ENCODE assay signal across 8 mouse cellular contexts in genomic region chr12:105025271-105025946, GRCm38 (mm10). TPM values are rescaled to one million over a fixed set of nuclear protein-coding genes. Genes with fewer than 3 reads are reported as not detected.
A peak's percentile ranks its signal among the peaks of the same experiment; 100 is the strongest.
DNase-seq lines count a peak whose midpoint lies in the region; ATAC-seq and TF ChIP-seq lines count a peak whose summit lies in the region.

No protein-coding gene starts in this region.

- no peak overlapping the region for H3K4me2 ChIP-seq in intestine, embryonic 16.5 days (ENCODE audit: low read depth, low read length)
- peak overlapping the region; percentile 44 for H3K4me2 ChIP-seq in liver, embryonic 11.5 days
- H3K4me2 ChIP-seq in myocyte (ENCODE audit: low read depth) = peak overlapping the region; percentile 49
- no peak overlapping the region for H3K4me2 ChIP-seq in stomach, postnatal 0 days (replicated peaks; ENCODE audit: low read depth)

- H3K79me2 ChIP-seq in myocyte (ENCODE audit: control insufficient read depth, insufficient read depth) = peaks cover 6% of the 10 kb centered on the region

- WGBS in intestine, embryonic 16.5 days = 44% methylated on average over 8 of the region's 8 CpGs
- WGBS in liver, embryonic 11.5 days = 26% methylated on average over 8 of the region's 8 CpGs
- WGBS in stomach, postnatal 0 days = 42% methylated on average over 8 of the region's 8 CpGs

- H3K27me3 ChIP-seq in G1E (ENCODE audit: insufficient read depth, low read length) = no peaks in the 10 kb centered on the region
- H3K27me3 ChIP-seq in intestine, embryonic 16.5 days (replicated peaks; ENCODE audit: control insufficient read depth, insufficient read depth, low read length) = no peaks in the 10 kb centered on the region
- H3K27me3 ChIP-seq in liver, embryonic 11.5 days (replicated peaks; ENCODE audit: control insufficient read depth, insufficient read depth, low read length) = no peaks in the 10 kb centered on the region
- H3K27me3 ChIP-seq in myocyte (ENCODE audit: control insufficient read depth, insufficient read depth, insufficient read length) = no peaks in the 10 kb centered on the region
- no peaks in the 10 kb centered on the region for H3K27me3 ChIP-seq in stomach, postnatal 0 days (ENCODE audit: control insufficient read depth, insufficient read depth, low read length)

- TF ChIP-seq EP300 in stomach, postnatal 0 days (optimal IDR thresholded peaks at IDR 0.05) = no peak

- DNase-seq in 416B (ENCODE audit: low read depth) (peak; percentile 92), G1E (ENCODE audit: low spot score) (peak; percentile 69)
- DNase-seq in cerebellum, adult 8-10 months = peak; percentile 60
- peak; percentile 58 to 59 for DNase-seq in frontal cortex, postnatal 25 days (ENCODE audit: low spot score in 2 of 2)
- DNase-seq in liver, embryonic 11.5 days (ENCODE audit: low spot score) = no peak
- peak; percentile 68 for DNase-seq in stomach, postnatal 0 days (ENCODE audit: low spot score)

- ATAC-seq in G1E (ENCODE audit: extremely low read depth, insufficient number of reproducible peaks, low FRiP score, poor library complexity, severe bottlenecking) = peak; percentile 64
- ATAC-seq in intestine, embryonic 16.5 days = peak; percentile 52
- ATAC-seq in liver, embryonic 11.5 days (replicated peaks; ENCODE audit: low FRiP score) = peak; percentile 83
- ATAC-seq in stomach, postnatal 0 days (ENCODE audit: low FRiP score, low TSS enrichment) = 0 out of 2 replicates have a peak, but pooled peaks have one; percentile 22

- peaks cover 15% of the 10 kb centered on the region for H3K9me3 ChIP-seq in G1E (replicated peaks)
- H3K9me3 ChIP-seq in intestine, embryonic 16.5 days (ENCODE audit: control insufficient read depth, low read length) = 0 out of 2 replicates have a peak, but pooled peaks cover 3% of the 10 kb centered on the region
- peaks cover 11% of the 10 kb centered on the region for H3K9me3 ChIP-seq in liver, embryonic 11.5 days (ENCODE audit: control insufficient read depth, low read length)
- H3K9me3 ChIP-seq in stomach, postnatal 0 days (ENCODE audit: control insufficient read depth, low read length) = no peaks in the 10 kb centered on the region

- H3K36me3 ChIP-seq in G1E (replicated peaks) (peaks cover 42% of the 10 kb centered on the region), myocyte (ENCODE audit: control insufficient read depth, insufficient read depth) (no peaks in the 10 kb centered on the region)
- peaks cover 5% of the 10 kb centered on the region for H3K36me3 ChIP-seq in intestine, embryonic 16.5 days (ENCODE audit: control insufficient read depth, insufficient read depth, low read length)
- H3K36me3 ChIP-seq in liver, embryonic 11.5 days (ENCODE audit: control insufficient read depth, insufficient read depth, low read length) = peaks cover 20% of the 10 kb centered on the region
- no peaks in the 10 kb centered on the region for H3K36me3 ChIP-seq in stomach, postnatal 0 days (ENCODE audit: control insufficient read depth, insufficient read depth, low read length)

- H3K9ac ChIP-seq in intestine, embryonic 16.5 days (ENCODE audit: low read depth, low read length) = no peak overlapping the region
- H3K9ac ChIP-seq in liver, embryonic 11.5 days (ENCODE audit: low read depth, low read length) = no peak overlapping the region
- no peak overlapping the region for H3K9ac ChIP-seq in stomach, postnatal 0 days (ENCODE audit: low read length)

- H3K4me3 ChIP-seq in G1E (ENCODE audit: low read depth, low read length) (peak overlapping the region; percentile 33; the same call in 1 of the 2 replicates), myocyte (no peak overlapping the region)
- H3K4me3 ChIP-seq in intestine, embryonic 16.5 days (ENCODE audit: low read length) = no peak overlapping the region
- H3K4me3 ChIP-seq in liver, embryonic 11.5 days (ENCODE audit: low read depth, low read length) = no peak overlapping the region
- H3K4me3 ChIP-seq in stomach, postnatal 0 days (ENCODE audit: low read depth, low read length) = no peak overlapping the region

- no peak overlapping the region for H3K27ac ChIP-seq in intestine, embryonic 16.5 days (ENCODE audit: low read length)
- peak overlapping the region; percentile 87 for H3K27ac ChIP-seq in liver, embryonic 11.5 days (ENCODE audit: low read depth, low read length)
- H3K27ac ChIP-seq in stomach, postnatal 0 days (replicated peaks) = no peak overlapping the region

- no peak overlapping the region for H3ac ChIP-seq in myocyte (ENCODE audit: control insufficient read depth, insufficient read length)

- peaks cover 88% of the 10 kb centered on the region for H3K4me1 ChIP-seq in G1E (ENCODE audit: insufficient read depth, low read depth, low read length)
- peaks cover 1% of the 10 kb centered on the region for H3K4me1 ChIP-seq in intestine, embryonic 16.5 days (ENCODE audit: control insufficient read depth, insufficient read depth, low read length)
- peaks cover 21% of the 10 kb centered on the region for H3K4me1 ChIP-seq in liver, embryonic 11.5 days (replicated peaks; ENCODE audit: control insufficient read depth, insufficient read depth, low read length)
- no peaks in the 10 kb centered on the region for H3K4me1 ChIP-seq in stomach, postnatal 0 days (replicated peaks; ENCODE audit: control insufficient read depth, insufficient read depth)

- TF ChIP-seq POLR2A in myocyte (IDR thresholded peaks at IDR 0.05; ENCODE audit: insufficient read length, low read depth) = no peak

- peak; percentile 68 for TF ChIP-seq CTCF in G1E (IDR thresholded peaks at IDR 0.05; ENCODE audit: low read depth, low read length)
- TF ChIP-seq CTCF in stomach, postnatal 0 days (IDR thresholded peaks at IDR 0.05; ENCODE audit: low read depth) = peak; percentile 87

TF ChIP-seq in myocyte, 11 proteins besides CTCF, POLR2A, EP300 and RAD21:
- TF ChIP-seq USF1 (IDR thresholded peaks at IDR 0.05; ENCODE audit: low read depth) = no peak
- TF ChIP-seq REST (IDR thresholded peaks at IDR 0.05; ENCODE audit: insufficient read depth, insufficient read length) = no peak
- no peak for TF ChIP-seq MYOG (IDR thresholded peaks at IDR 0.05; ENCODE audit: control insufficient read depth in 1 of 3, insufficient read depth in 1 of 3, insufficient read length in 2 of 3, low read depth in 2 of 3)
- no peak for TF ChIP-seq E2F4 (IDR thresholded peaks at IDR 0.05; ENCODE audit: insufficient read depth)

RNA-seq across cellular contexts. Expression of gene Glrx5, which starts 7.1 kb away (rescaled TPM):
- 227 and 282 TPM in 2 replicates for total RNA-seq in G1E (2014; fragmentation: Nextera tagmentation)
- 97.4 and 97.9 TPM in 2 replicates for total RNA-seq in G1E (2017)
- 320 and 368 TPM in 2 replicates for polyA plus RNA-seq in G1E (2012)
- 185 and 199 TPM in 2 replicates for polyA plus RNA-seq in intestine, embryonic 16.5 days (2015; fragmentation: Nextera tagmentation; extraction: Ambion mirVana)
- polyA plus RNA-seq in liver, embryonic 11.5 days (2014; fragmentation: Nextera tagmentation; extraction: Ambion mirVana) = 610 and 611 TPM in 2 replicates
- polyA plus RNA-seq in myocyte (2012; fragmentation: generic; extraction: Trizol) = 52.4 TPM
- polyA plus RNA-seq in stomach, postnatal 0 days (2015; fragmentation: Nextera tagmentation; extraction: Ambion mirVana) = 125 and 134 TPM in 2 replicates

RNA-seq across cellular contexts. Expression of gene Syne3, which starts 15.8 kb away (rescaled TPM):
- total RNA-seq in G1E (2014; fragmentation: Nextera tagmentation) (24.8 and 27.9 TPM in 2 replicates), G1E (2017) (21.3 and 21.7 TPM in 2 replicates)
- polyA plus RNA-seq in G1E (2012) (29.7 and 31.1 TPM in 2 replicates), myocyte (2012; fragmentation: generic; extraction: Trizol) (11.6 TPM)
- polyA plus RNA-seq in intestine, embryonic 16.5 days (2015; fragmentation: Nextera tagmentation; extraction: Ambion mirVana) = 0.51 and 0.66 TPM in 2 replicates
- 1.4 and 1.8 TPM in 2 replicates for polyA plus RNA-seq in liver, embryonic 11.5 days (2014; fragmentation: Nextera tagmentation; extraction: Ambion mirVana)
- 0.62 and 0.72 TPM in 2 replicates for polyA plus RNA-seq in stomach, postnatal 0 days (2015; fragmentation: Nextera tagmentation; extraction: Ambion mirVana)

Comparison
In these comparisons a context has a peak if more than half of its experiments do, and no peak if none do; other contexts are left out.
1. ATAC-seq: peak in every context shown above with its lines; median percentile 83 in liver, embryonic 11.5 days; 64 in G1E; 52 in intestine, embryonic 16.5 days; 22 in stomach, postnatal 0 days.
2. H3K4me2 ChIP-seq: peak in liver, embryonic 11.5 days (single experiment) and myocyte (single experiment); none in intestine, embryonic 16.5 days (single experiment) and stomach, postnatal 0 days (single experiment).